Mouse (Mus musculus) ES-Bruce4 (cell line): Measurements from ENCODE around the gene Olfr1406. TPM values are rescaled to one million over a fixed set of nuclear protein-coding genes. Genes with fewer than 3 reads are reported as not detected.
"Not testable (repeated sequence)": the region's sequence is repeated elsewhere in the genome, so short reads cannot be mapped to it uniquely, and the experiment has no call there.

Experiments
- H3K27ac ChIP-seq: 2 replicates; pipeline ENCODE4 v1.5.1; 2012; ENCODE audit warnings: low read length, inconsistent platforms; ENCODE audit not compliant: insufficient read depth
- H3K27me3 ChIP-seq: 2 replicates; pipeline ENCODE4 v1.6.1; 2012; ENCODE audit warnings: mild to moderate bottlenecking, low read length, inconsistent platforms; ENCODE audit not compliant: control insufficient read depth, poor library complexity, insufficient read depth, severe bottlenecking
- H3K36me3 ChIP-seq: 2 replicates; pipeline ENCODE4 v1.6.1; 2012; ENCODE audit warnings: inconsistent platforms, mild to moderate bottlenecking, low read length, moderate library complexity; ENCODE audit not compliant: control insufficient read depth, poor library complexity, insufficient read depth, severe bottlenecking
- H3K4me1 ChIP-seq: one replicate; pipeline ENCODE4 v1.8.1; 2011; ENCODE audit warnings: low read length; ENCODE audit not compliant: control insufficient read depth, insufficient read depth
- H3K4me3 ChIP-seq: 2 replicates; pipeline ENCODE4 v1.5.1; 2011; ENCODE audit warnings: low read depth, mild to moderate bottlenecking, low read length
- H3K9ac ChIP-seq: 2 replicates; pipeline ENCODE4 v1.6.1; 2012; ENCODE audit warnings: low read depth, mild to moderate bottlenecking, inconsistent platforms; ENCODE audit not compliant: poor library complexity, severe bottlenecking
- H3K9me3 ChIP-seq: replicated peaks from 2 replicates; pipeline ENCODE4 v1.6.1; 2012; ENCODE audit warnings: mild to moderate bottlenecking, low read length, inconsistent platforms; ENCODE audit not compliant: control insufficient read depth, poor library complexity, insufficient read depth, severe bottlenecking
- CTCF ChIP-seq: IDR thresholded peaks from one replicate; pipeline ENCODE4 v1.8.1; 2011; ENCODE audit warnings: low read depth, low read length
- EP300 ChIP-seq: IDR thresholded peaks from 2 replicates; pipeline ENCODE4 v1.6.1; 2011; ENCODE audit warnings: low read depth, low read length; ENCODE audit not compliant: insufficient read depth
- POLR2A ChIP-seq: IDR thresholded peaks from one replicate; pipeline ENCODE4 v1.8.1; 2011; ENCODE audit warnings: low read length; ENCODE audit not compliant: insufficient read depth
- polyA plus RNA-seq: library from polyadenylated mRNA; stranded (reverse); fragments of >200 nt; gene quantifications from 2 replicates; pipeline ENCODE4 v1.2.4, GENCODE M21; 2011; ENCODE audit warnings: low read depth; ENCODE audit not compliant: missing spikeins, insufficient read depth, insufficient read length

Gene Olfr1406
- not detected in 2 replicates for polyA plus RNA-seq

DNA sequence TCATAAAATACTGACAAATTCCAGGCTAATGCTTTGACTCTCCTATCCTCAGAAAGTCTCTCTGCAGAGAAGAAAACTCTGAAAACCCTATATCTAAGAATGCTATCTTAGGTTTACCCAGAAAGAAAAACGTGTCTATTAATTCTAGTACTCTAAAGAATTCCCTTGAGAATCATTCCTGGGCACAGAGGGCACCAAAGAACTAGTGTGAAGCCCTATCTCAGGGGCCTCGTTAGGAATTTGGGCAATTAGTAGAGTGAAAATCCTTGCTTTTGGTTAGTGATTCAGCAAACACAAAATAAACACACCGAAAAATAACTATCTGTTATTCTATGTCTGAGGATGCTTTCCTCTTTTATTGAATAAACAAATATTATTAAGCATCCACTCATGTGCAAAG lies at the start of gene Olfr1406:
TSS of gene Olfr1406 (minus strand) at position 101 of the 400 bp plus-strand sequence.
- Histone ChIP-seq H3K36me3 (no peaks in the 10 kb centered on the region), H3K9ac (no peak within 1 kb of the TSS), H3K9me3 (no peaks in the 10 kb centered on the region), H3K27ac (no peak within 1 kb of the TSS), H3K4me3 (no peak within 1 kb of the TSS), H3K27me3 (no peaks in the 10 kb centered on the region), H3K4me1 (no peaks in the 10 kb centered on the region)
- TF ChIP-seq CTCF (no peak), POLR2A (no peak), EP300 (no peak)

DNA sequence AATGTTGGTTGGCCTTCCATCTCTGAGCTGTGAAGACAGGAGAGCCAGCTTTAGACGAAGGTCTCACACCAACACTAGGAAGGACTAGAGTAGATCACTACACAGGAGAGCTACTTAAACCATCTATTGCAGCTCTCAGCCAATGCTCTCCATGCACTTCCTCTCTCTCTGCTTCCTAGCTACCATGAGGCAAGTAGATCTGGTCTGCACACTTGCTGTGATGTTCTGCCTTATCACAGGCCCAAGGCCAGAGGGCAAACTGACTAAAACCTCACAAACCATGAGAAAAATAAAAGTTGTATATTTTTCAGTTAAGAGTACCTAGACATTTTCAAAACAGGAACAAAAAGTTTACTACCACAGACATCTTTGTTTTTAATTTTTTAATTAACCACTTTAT lies 46.6 kb upstream of the Olfr1406 start:
- H3K27me3 ChIP-seq, H3K9me3 ChIP-seq, H3K9ac ChIP-seq, H3K4me3 ChIP-seq, H3K4me1 ChIP-seq, H3K36me3 ChIP-seq, H3K27ac ChIP-seq: not testable (repeated sequence)

DNA sequence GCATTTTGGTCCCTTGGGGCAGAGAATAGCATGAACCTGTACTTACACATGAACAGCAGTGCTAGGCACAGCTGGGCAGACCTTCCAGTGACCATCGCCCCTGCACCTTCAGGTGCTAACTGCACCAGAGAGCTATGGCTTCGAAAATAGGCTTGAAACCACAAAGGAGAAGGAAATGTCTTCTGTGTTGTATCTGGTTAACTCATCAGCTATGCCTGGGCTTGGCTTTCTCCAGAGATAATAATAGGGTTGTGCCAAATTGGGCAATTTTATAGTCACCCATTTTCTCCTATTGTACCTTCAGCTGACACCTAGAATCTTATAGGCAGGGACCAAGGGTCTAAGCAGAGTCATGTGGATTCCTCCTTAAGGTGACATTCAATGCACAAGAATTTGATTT lies 36.6 kb upstream of the Olfr1406 start, which contains the start of gene Fcer1a:
TSS of gene Fcer1a (minus strand) at position 134 of the 400 bp plus-strand sequence.
- Histone ChIP-seq H3K27me3 (no peaks in the 10 kb centered on the region), H3K36me3 (no peaks in the 10 kb centered on the region), H3K4me1 (no peaks in the 10 kb centered on the region), H3K9ac (no peak within 1 kb of the TSS), H3K4me3 (no peak within 1 kb of the TSS), H3K9me3 (no peaks in the 10 kb centered on the region), H3K27ac (no peak within 1 kb of the TSS)
- TF ChIP-seq EP300: no peak
- no peak for TF ChIP-seq POLR2A
- no peak for TF ChIP-seq CTCF

DNA sequence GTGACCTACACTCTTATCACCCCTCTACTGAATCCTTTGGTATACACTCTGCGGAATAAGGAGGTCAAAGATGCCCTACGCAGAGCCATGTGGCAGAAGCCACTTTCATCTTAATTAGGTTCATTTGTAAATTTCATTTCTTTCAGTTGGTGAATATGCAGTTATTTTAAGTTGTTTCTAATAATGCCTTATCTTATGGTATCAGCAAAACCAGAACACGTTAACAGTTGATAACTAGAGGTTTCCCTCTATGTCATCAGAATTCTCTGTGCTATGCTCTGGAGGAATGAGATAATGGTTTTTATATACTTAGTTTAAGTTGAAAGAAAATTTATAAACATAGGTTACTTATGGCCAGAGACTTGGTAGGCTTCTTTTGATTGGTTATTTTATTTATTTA lies 26.0 kb upstream of the Olfr1406 start:
- no peak overlapping the region for H3K4me3 ChIP-seq
- H3K4me1 ChIP-seq: no peaks in the 10 kb centered on the region
- no peak for TF ChIP-seq POLR2A
- no peak for TF ChIP-seq CTCF
- TF ChIP-seq EP300: no peak
- H3K27ac ChIP-seq: no peak overlapping the region
- H3K9me3 ChIP-seq: no peaks in the 10 kb centered on the region
- H3K36me3 ChIP-seq: no peaks in the 10 kb centered on the region
- no peak overlapping the region for H3K9ac ChIP-seq
- H3K27me3 ChIP-seq: no peaks in the 10 kb centered on the region

DNA sequence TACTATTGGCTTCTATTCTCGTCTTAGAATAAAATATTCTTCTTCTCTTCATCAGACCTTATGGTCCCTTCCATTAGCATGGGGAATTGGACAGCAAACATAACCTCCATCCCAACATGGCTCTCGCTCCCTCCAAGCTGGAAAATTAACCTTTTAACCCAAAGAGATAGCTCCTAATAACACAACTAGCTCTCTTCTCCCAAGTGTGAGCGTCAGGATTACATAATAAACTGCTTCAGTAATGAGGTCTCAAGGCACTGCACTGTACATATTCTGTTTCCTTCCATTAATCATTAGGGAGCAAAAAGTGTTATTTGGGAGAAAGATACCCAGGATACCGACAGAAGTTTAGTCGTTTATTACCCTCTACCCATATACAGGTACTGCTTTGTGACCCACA lies 21.7 kb upstream of the Olfr1406 start, which contains the start of gene Olfr1404:
TSS of gene Olfr1404 (plus strand) at position 301 of the 400 bp plus-strand sequence.
- Histone ChIP-seq H3K4me3 (no peak within 1 kb of the TSS), H3K27ac (no peak within 1 kb of the TSS), H3K9me3 (no peaks in the 10 kb centered on the region), H3K9ac (no peak within 1 kb of the TSS), H3K27me3 (no peaks in the 10 kb centered on the region), H3K4me1 (no peaks in the 10 kb centered on the region), H3K36me3 (no peaks in the 10 kb centered on the region)
- TF ChIP-seq EP300 (no peak), POLR2A (no peak)

DNA sequence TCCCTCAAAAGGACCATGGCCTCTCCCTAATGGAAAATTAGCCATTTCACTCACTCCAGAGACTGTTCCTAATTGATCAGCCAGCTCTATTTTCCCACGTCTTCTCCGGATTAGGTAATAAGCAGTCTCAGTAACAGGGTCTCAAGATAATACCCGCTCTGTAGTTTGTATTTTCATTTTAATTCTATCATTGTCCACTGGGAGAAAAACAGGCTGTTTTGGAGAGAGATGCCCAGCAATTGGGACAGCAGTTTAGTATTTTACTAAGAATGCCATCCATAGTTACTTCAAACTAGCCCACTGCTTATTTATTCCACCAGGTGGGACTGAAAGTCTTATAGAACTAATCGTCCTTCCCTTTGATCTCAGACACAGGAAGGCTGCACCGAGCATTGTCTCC lies 7.1 kb upstream of the Olfr1406 start, which contains the start of gene Olfr218:
TSS of gene Olfr218 (plus strand) at position 301 of the 400 bp plus-strand sequence.
- no peak within 1 kb of the TSS for H3K4me3 ChIP-seq
- H3K27ac ChIP-seq: no peak within 1 kb of the TSS
- H3K9ac ChIP-seq: no peak within 1 kb of the TSS
- no peaks in the 10 kb centered on the region for H3K27me3 ChIP-seq
- H3K9me3 ChIP-seq: no peaks in the 10 kb centered on the region
- no peak for TF ChIP-seq EP300
- no peak for TF ChIP-seq POLR2A
- no peak for TF ChIP-seq CTCF
- H3K36me3 ChIP-seq: no peaks in the 10 kb centered on the region
- no peaks in the 10 kb centered on the region for H3K4me1 ChIP-seq
